Mouse (Mus musculus): Measurements from ENCODE around the gene Gm20721. TPM values are rescaled to one million over a fixed set of nuclear protein-coding genes. Genes with fewer than 3 reads are reported as not detected.
"Not testable (repeated sequence)": the region's sequence is repeated elsewhere in the genome, so short reads cannot be mapped to it uniquely, and the experiment has no call there.

Gene Gm20721
- not detected in 2 replicates for polyA plus RNA-seq (2012; rRNA removed)

DNA sequence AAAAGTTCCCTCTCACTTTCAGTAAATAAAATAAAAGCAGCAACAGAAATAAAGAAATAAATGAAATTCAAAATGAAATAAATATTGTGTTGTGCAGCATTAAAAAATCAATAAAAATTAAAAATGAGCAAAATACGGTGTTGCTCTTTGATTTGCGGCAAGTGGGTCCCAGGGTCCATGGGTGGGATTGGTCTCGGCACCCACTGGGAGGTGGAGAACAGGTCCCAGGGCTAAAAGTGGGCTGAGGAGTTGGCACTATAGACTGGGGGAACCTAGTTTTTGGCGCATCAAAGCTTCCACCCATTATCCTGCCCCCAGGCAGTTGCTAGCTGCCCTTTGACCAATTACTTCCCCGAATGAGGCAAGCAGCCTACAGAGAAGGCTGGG lies at the start of gene Gm20721:
Gene Gm20721, minus strand, starts transcription at position 101 of the 387 bp plus-strand sequence.
- DNase-seq = no peak
- H3K27ac ChIP-seq (ENCODE audit: insufficient read depth, low read depth, low read length) = no peak within 1 kb of the TSS
- H3K27me3 ChIP-seq (replicated peaks; ENCODE audit: control insufficient read depth, insufficient read depth, low read length) = no peaks in the 10 kb centered on the region
- no peak within 1 kb of the TSS for H3K4me3 ChIP-seq (ENCODE audit: insufficient read depth, low read depth, low read length)
- WGBS = 93% methylated on average over 5 of the region's 5 CpGs
- peaks cover 13% of the 10 kb centered on the region for H3K4me1 ChIP-seq (ENCODE audit: control insufficient read depth, insufficient read depth, low read length)
- TF ChIP-seq CTCF (conservative IDR thresholded peaks at IDR 0.05; ENCODE audit: insufficient read depth, insufficient read length, low read depth, low read length) = no peak
- no peak for TF ChIP-seq POLR2A (IDR thresholded peaks at IDR 0.05; ENCODE audit: low read depth, low read length)
- H3K36me3 ChIP-seq (ENCODE audit: control insufficient read depth, insufficient read depth, low read length) = peaks cover 12% of the 10 kb centered on the region

DNA sequence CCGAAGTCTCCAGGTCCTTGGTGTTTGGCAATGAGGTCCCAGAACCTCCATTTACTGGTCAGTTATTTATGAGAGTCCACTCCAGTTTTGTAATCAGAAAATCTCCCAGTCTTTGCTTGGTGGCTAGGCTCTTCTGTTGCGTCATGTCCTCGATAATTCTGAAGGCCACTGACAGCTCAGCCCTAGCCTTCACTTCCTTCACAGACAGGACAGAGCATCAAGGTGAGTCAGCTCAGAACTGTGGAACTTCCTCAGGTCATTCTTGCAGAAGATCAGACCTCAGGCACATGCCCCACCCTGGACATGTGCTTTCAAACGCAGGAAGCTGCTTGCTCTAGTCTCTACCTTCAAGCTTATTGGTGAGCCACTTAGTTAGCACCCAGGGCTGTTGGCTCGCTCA lies 46.9 kb upstream of the Gm20721 start:
- H3K4me1 ChIP-seq (ENCODE audit: control insufficient read depth, insufficient read depth, low read length) = no peaks in the 10 kb centered on the region
- no peak overlapping the region for H3K4me3 ChIP-seq (ENCODE audit: insufficient read depth, low read depth, low read length)
- TF ChIP-seq CTCF (conservative IDR thresholded peaks at IDR 0.05; ENCODE audit: insufficient read depth, insufficient read length, low read depth, low read length) (no peak), POLR2A (IDR thresholded peaks at IDR 0.05; ENCODE audit: low read depth, low read length) (no peak)
- 79% methylated on average over 5 of the region's 5 CpGs for WGBS
- H3K27ac ChIP-seq (ENCODE audit: insufficient read depth, low read depth, low read length) = no peak overlapping the region
- H3K27me3 ChIP-seq (replicated peaks; ENCODE audit: control insufficient read depth, insufficient read depth, low read length) = no peaks in the 10 kb centered on the region
- no peaks in the 10 kb centered on the region for H3K36me3 ChIP-seq (ENCODE audit: control insufficient read depth, insufficient read depth, low read length)
- no peak for DNase-seq

DNA sequence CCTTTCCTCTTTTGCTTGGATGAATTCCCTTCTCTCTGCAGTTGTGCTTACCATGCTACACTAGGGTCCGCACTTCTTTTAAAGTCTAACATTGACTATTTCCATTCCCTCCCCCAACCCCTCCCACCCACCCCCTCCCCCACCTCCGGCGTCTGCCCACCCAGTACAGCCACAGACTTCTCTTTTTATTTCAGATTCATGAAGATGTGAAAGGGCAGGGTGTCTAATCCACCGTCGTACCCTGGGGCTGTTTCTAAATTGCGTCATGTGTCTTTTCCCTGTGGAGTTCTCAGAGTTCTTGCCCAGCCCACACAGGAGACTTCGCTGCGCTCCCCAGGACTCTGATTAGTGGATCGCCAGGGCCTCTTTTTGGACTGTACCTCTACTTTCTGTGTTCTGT lies 46.0 kb upstream of the Gm20721 start:
- H3K27me3 ChIP-seq (replicated peaks; ENCODE audit: control insufficient read depth, insufficient read depth, low read length) = no peaks in the 10 kb centered on the region
- no peak for DNase-seq
- H3K36me3 ChIP-seq (ENCODE audit: control insufficient read depth, insufficient read depth, low read length) = no peaks in the 10 kb centered on the region
- no peak overlapping the region for H3K4me3 ChIP-seq (ENCODE audit: insufficient read depth, low read depth, low read length)
- H3K27ac ChIP-seq (ENCODE audit: insufficient read depth, low read depth, low read length) = no peak overlapping the region
- H3K4me1 ChIP-seq (ENCODE audit: control insufficient read depth, insufficient read depth, low read length) = no peaks in the 10 kb centered on the region
- TF ChIP-seq POLR2A (IDR thresholded peaks at IDR 0.05; ENCODE audit: low read depth, low read length) (no peak), CTCF (conservative IDR thresholded peaks at IDR 0.05; ENCODE audit: insufficient read depth, insufficient read length, low read depth, low read length) (no peak)
- 78% methylated on average over 9 of the region's 9 CpGs for WGBS

DNA sequence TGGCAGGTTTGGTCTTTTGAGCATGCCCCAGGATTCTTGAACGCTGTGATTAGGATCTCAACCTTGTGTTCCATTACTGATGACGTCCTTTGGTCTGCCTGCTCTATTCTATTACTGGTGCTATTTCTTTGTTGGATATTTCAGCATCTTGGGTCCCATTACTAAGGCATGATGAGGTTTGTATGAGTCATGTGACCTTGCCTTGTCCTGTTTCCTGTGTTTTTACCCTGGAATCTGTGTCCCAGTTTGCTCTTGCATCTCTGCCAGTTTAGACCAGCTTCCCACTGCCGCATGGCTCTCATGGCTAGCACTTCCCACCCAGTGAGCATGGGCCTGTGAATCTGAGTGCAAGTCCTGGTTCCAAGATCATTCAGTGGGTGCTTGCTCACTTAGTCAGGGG lies 45.4 kb upstream of the Gm20721 start:
- Histone ChIP-seq H3K4me1 (ENCODE audit: control insufficient read depth, insufficient read depth, low read length) (no peaks in the 10 kb centered on the region), H3K36me3 (ENCODE audit: control insufficient read depth, insufficient read depth, low read length) (no peaks in the 10 kb centered on the region), H3K27ac (ENCODE audit: insufficient read depth, low read depth, low read length) (no peak overlapping the region), H3K27me3 (replicated peaks; ENCODE audit: control insufficient read depth, insufficient read depth, low read length) (no peaks in the 10 kb centered on the region), H3K4me3 (ENCODE audit: insufficient read depth, low read depth, low read length) (no peak overlapping the region)
- TF ChIP-seq CTCF (conservative IDR thresholded peaks at IDR 0.05; ENCODE audit: insufficient read depth, insufficient read length, low read depth, low read length) (no peak), POLR2A (IDR thresholded peaks at IDR 0.05; ENCODE audit: low read depth, low read length) (no peak)
- WGBS = 91% methylated on average over 3 of the region's 3 CpGs
- DNase-seq = no peak

DNA sequence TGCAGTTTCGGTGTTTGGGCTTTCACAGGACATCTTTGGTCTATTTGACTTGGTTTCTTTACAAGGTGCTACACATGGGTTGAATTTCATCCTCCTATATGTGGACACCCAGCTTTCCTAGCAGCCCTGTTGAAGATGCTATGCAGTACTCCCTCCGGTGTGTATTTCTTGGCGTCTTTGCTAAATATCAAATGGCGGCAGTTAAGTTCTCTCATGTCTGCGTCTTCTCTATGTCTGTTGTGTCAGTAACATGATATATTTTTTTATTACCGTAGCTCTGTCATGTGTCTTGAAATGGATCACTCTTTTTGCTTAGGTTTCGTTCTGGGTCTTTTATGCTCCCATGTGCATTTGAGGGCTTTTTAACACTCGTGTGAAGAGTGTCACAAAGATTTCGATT lies 34.5 kb upstream of the Gm20721 start:
- no peak for TF ChIP-seq CTCF (conservative IDR thresholded peaks at IDR 0.05; ENCODE audit: insufficient read depth, insufficient read length, low read depth, low read length)
- TF ChIP-seq POLR2A (IDR thresholded peaks at IDR 0.05; ENCODE audit: low read depth, low read length) = no peak
- H3K27ac ChIP-seq (ENCODE audit: insufficient read depth, low read depth, low read length) = no peak overlapping the region
- no peak overlapping the region for H3K4me3 ChIP-seq (ENCODE audit: insufficient read depth, low read depth, low read length)
- no peaks in the 10 kb centered on the region for H3K27me3 ChIP-seq (replicated peaks; ENCODE audit: control insufficient read depth, insufficient read depth, low read length)
- no peak for DNase-seq
- 37% methylated on average over 9 of the region's 9 CpGs for WGBS
- H3K4me1 ChIP-seq (ENCODE audit: control insufficient read depth, insufficient read depth, low read length) = no peaks in the 10 kb centered on the region
- no peaks in the 10 kb centered on the region for H3K36me3 ChIP-seq (ENCODE audit: control insufficient read depth, insufficient read depth, low read length)

DNA sequence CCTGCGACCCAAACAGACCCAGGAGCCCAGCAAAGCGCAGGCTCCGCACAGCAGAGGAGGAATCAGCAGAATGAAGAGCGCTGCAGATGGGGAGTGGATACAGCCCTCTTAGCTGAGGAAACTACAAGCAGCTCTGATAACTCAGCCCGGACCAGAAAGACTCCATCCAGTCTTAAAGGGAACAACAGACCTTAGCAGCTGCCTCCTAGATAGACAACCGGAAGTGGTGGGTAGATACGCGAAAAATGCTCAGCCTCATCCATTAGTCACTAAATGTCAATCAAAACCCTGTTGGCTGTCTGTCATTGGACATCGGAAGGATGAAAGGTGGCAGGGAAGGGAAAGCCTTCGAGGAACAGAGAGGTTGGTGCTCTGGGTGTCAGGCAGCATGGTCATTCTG lies 20.1 kb upstream of the Gm20721 start:
- 90% methylated on average over 10 of the region's 10 CpGs for WGBS
- H3K27me3 ChIP-seq (replicated peaks; ENCODE audit: control insufficient read depth, insufficient read depth, low read length) = no peaks in the 10 kb centered on the region

DNA sequence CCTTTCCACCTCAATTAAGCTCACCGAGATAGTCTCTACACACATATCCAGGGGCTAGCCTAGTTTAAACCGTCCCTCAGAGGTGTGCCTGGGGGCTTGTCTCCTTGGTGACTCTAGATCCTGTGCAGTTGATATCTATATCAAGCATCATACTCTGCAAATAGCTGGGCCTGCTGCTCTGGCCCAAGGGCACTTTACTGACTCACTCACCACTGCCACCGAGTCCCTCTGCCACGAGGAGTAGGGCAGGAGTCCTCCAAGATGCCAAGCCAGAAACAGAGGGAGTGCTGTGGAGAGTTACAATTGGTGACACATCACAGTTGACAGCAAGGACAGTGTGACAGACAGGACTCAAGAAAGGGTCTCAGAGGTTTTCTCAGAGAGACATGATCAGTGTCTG lies 13.1 kb upstream of the Gm20721 start:
- no peak for DNase-seq
- Histone ChIP-seq H3K4me3 (ENCODE audit: insufficient read depth, low read depth, low read length) (no peak overlapping the region), H3K36me3 (ENCODE audit: control insufficient read depth, insufficient read depth, low read length) (no peaks in the 10 kb centered on the region), H3K27ac (ENCODE audit: insufficient read depth, low read depth, low read length) (no peak overlapping the region), H3K4me1 (ENCODE audit: control insufficient read depth, insufficient read depth, low read length) (no peaks in the 10 kb centered on the region), H3K27me3 (replicated peaks; ENCODE audit: control insufficient read depth, insufficient read depth, low read length) (no peaks in the 10 kb centered on the region)
- 81% methylated on average over 4 of the region's 4 CpGs for WGBS
- TF ChIP-seq POLR2A (IDR thresholded peaks at IDR 0.05; ENCODE audit: low read depth, low read length) (no peak), CTCF (conservative IDR thresholded peaks at IDR 0.05; ENCODE audit: insufficient read depth, insufficient read length, low read depth, low read length) (no peak)

More for the DNA sequence above, 20.1 kb upstream of the Gm20721 start:
- Histone ChIP-seq H3K27ac (ENCODE audit: insufficient read depth, low read depth, low read length) (no peak overlapping the region), H3K4me3 (ENCODE audit: insufficient read depth, low read depth, low read length) (no peak overlapping the region), H3K36me3 (ENCODE audit: control insufficient read depth, insufficient read depth, low read length) (no peaks in the 10 kb centered on the region), H3K4me1 (ENCODE audit: control insufficient read depth, insufficient read depth, low read length) (no peaks in the 10 kb centered on the region)
- TF ChIP-seq CTCF (conservative IDR thresholded peaks at IDR 0.05; ENCODE audit: insufficient read depth, insufficient read length, low read depth, low read length) = no peak
- DNase-seq = no peak

DNA sequence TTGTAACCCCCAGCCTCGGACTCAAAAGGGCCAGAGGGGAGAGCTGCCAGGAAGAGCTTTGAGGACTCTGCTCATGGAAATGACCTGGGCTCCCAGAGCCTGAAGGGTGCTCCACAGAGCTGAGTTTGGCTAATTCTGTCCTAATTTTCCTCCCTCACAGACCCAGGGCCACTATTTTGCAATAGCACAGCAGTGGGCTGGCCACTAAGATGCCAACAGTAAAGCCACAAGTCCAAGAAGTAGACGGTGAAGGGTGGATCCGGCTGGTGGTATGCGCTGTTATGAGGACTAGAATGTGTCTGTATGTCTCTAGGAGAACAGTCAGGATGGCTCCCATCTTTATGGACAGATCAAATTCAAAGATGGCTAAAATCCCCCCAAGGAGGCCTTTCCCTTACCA lies 12.0 kb upstream of the Gm20721 start:
- H3K36me3 ChIP-seq (ENCODE audit: control insufficient read depth, insufficient read depth, low read length) = no peaks in the 10 kb centered on the region
- TF ChIP-seq CTCF (conservative IDR thresholded peaks at IDR 0.05; ENCODE audit: insufficient read depth, insufficient read length, low read depth, low read length) = no peak
- TF ChIP-seq POLR2A (IDR thresholded peaks at IDR 0.05; ENCODE audit: low read depth, low read length) = no peak
- H3K27ac ChIP-seq (ENCODE audit: insufficient read depth, low read depth, low read length) = no peak overlapping the region
- no peaks in the 10 kb centered on the region for H3K27me3 ChIP-seq (replicated peaks; ENCODE audit: control insufficient read depth, insufficient read depth, low read length)
- H3K4me1 ChIP-seq (ENCODE audit: control insufficient read depth, insufficient read depth, low read length) = no peaks in the 10 kb centered on the region
- no peak overlapping the region for H3K4me3 ChIP-seq (ENCODE audit: insufficient read depth, low read depth, low read length)
- WGBS = 93% methylated on average over 4 of the region's 4 CpGs
- DNase-seq = no peak

DNA sequence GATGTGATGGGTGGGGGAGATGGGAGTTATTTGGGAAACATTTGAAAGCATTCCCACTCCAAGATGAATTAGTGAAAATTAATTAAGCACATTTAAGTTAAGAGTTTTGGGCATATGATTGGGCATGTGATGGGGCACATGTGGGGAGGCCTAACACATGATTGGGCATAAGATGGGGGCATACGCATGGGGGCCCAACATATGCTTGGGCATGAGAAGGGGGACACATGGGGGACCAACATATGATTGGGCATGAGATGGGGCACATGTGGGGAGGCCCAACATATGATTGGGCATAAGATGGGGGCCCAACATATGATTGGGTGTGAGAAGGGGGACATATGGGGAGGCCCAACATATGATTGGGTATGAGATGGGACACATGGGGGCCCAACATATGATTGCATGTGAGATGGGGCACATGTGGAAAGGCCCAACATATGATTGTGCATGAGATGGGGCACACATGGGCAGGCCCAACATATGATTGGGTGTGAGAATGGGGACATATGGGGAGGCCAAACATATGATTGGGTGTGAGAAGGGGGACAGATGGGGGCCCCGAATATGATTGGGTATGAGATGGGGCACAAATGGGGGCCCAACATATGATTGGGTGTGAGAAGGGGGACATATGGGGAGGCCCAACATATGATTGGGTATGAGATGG lies 622 bp upstream of the Gm20721 start:
- DNase-seq; H3K4me1 ChIP-seq (ENCODE audit: control insufficient read depth, insufficient read depth, low read length); H3K27me3 ChIP-seq (replicated peaks; ENCODE audit: control insufficient read depth, insufficient read depth, low read length); H3K27ac ChIP-seq (ENCODE audit: insufficient read depth, low read depth, low read length); H3K4me3 ChIP-seq (ENCODE audit: insufficient read depth, low read depth, low read length): not testable (repeated sequence)
- H3K36me3 ChIP-seq (ENCODE audit: control insufficient read depth, insufficient read depth, low read length) = peaks cover 12% of the 10 kb centered on the region
- 96% methylated on average over 2 of the region's 2 CpGs for WGBS

Measured in kidney, adult 2 months (tissue).